Mouse (Mus musculus) kidney, adult 2 months (tissue): ENCODE measurements around the gene Letmd1. TPM values are rescaled to one million over a fixed set of nuclear protein-coding genes. Genes with fewer than 3 reads are reported as not detected.
A peak's percentile ranks its signal among the peaks of the same experiment; 100 is the strongest.

ENCODE experiments used
- DNase-seq: peaks from one replicate; pipeline ENCODE4 v3.0.0; 2021
- H3K27ac ChIP-seq: fragments of 200-500 bp; 2 replicates; pipeline ENCODE4 v1.5.1; 2012; ENCODE audit warnings: low read depth, low read length, control low read depth, inconsistent platforms; ENCODE audit not compliant: insufficient read depth
- H3K27me3 ChIP-seq: fragments of 200-500 bp; replicated peaks from 2 replicates; pipeline ENCODE4 v1.6.1; 2012; ENCODE audit warnings: mild to moderate bottlenecking, moderate library complexity, low read length, inconsistent platforms; ENCODE audit not compliant: control insufficient read depth, insufficient read depth
- H3K36me3 ChIP-seq: fragments of 200-500 bp; 2 replicates; pipeline ENCODE4 v1.6.1; 2012; ENCODE audit warnings: mild to moderate bottlenecking, moderate library complexity, low read length, inconsistent platforms; ENCODE audit not compliant: control insufficient read depth, insufficient read depth
- H3K4me1 ChIP-seq: fragments of 200-500 bp; 2 replicates; pipeline ENCODE4 v1.6.1; 2011; ENCODE audit warnings: low read length; ENCODE audit not compliant: control insufficient read depth, insufficient read depth
- H3K4me3 ChIP-seq: fragments of 200-500 bp; 2 replicates; pipeline ENCODE4 v1.5.1; 2011; ENCODE audit warnings: mild to moderate bottlenecking, low read depth, low read length, control low read depth; ENCODE audit not compliant: insufficient read depth
- CTCF ChIP-seq: fragments of 200-500 bp; conservative IDR thresholded peaks from 2 replicates; pipeline ENCODE4 v1.5.1; 2011; ENCODE audit warnings: low read depth, mild to moderate bottlenecking, control low read depth, low read length, moderate library complexity, mixed read lengths; ENCODE audit not compliant: insufficient read depth, insufficient read length
- POLR2A ChIP-seq: fragments of 200-500 bp; IDR thresholded peaks from one replicate; pipeline ENCODE4 v1.6.1; 2011; ENCODE audit warnings: low read depth, low read length, control low read depth
- WGBS: fragments of 180-500 bp; shearing (Covaris S2); methylation state at CpG from one replicate; pipeline ENCODE4 v1.1.7; 2018; 5-methylcytosine and 5-hydroxymethylcytosine counted together
- polyA plus RNA-seq: library from polyadenylated mRNA; depleted of rRNA; stranded (reverse); fragments of >200 nt; gene quantifications from 2 replicates; pipeline ENCODE4 v1.2.3, GENCODE M21; 2012

Gene Letmd1
- polyA plus RNA-seq, 1 experiment, result 79.0 TPM

DNA sequence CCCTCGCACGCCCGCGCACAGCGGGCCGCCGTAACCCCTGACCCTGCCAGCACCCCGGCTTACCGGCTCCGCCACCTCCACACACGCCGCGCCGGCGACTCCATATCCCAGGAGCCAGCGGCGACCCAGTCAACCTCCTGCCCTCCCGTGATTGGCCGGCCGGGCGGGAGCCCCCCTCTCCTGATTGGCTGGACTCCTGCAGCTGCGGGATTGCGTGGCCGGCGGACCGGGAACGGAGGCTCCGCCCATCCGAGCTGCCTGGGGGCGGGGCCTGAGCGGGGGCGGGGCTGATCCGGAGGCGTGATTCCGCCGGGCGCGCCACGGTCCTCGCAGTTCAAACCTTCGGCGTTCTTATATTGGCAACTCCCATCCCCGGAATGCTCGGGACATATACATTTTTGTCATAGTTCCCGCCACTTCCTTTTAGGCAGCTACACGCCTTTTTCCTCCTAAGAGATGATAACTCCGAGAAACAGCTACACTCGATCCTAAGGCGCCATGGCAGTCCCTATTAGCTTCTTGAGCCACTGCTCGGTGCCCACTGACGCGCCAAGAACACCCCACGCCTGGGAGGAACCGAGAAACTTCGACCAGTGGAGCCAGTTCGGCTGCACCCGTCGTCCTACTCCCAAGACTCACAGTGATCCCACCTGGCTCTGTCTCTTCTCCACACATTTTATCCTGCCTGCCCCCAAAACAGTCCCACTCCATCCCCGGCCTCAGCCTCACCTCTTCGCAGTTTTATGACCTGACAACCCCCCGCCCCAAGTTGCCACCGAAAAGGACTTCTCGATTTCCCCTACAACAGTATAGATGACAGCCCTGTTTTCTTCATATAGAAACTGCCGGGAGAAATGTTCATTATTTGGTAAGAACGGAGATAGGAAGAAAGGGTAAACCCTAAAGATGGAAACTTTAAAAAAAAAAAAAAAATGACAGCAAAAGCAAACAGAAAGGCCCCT lies 45.6 kb upstream of the Letmd1 start:
- H3K4me1 ChIP-seq, result peaks cover 26% of the 10 kb centered on the region; the same call in 1 of the 2 replicates

DNA sequence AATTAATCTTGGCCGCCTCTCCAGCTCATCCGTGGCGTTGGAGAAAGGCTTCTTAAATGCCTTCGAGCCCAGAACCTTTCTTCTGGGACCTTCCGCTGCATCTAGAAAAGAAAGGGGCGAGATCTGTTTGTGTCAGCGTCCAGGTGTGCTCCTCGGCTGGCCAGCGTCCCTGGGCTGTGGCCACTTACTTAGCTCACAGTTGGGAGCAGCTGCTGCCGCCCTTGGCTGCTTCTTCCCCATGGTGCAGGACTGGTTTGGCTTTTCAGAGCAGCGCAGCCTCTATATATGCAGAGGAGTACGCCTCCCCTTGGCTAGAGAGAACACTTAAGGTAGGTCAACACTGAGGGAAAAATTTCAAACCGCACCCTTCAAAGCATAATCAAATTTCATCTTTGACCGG lies 44.9 kb upstream of the Letmd1 start:
- DNase-seq, result peak; percentile 66
- Histone ChIP-seq H3K36me3 (no peaks in the 10 kb centered on the region), H3K27me3 (no peaks in the 10 kb centered on the region), H3K4me3 (peak overlapping the region; percentile 8), H3K4me1 (peaks cover 23% of the 10 kb centered on the region; the same call in 1 of the 2 replicates), H3K27ac (peak overlapping the region; percentile 71)
- TF ChIP-seq CTCF (no peak), POLR2A (no peak)
- 4% methylated on average over 14 of the region's 14 CpGs for WGBS

More for the DNA sequence above, 45.6 kb upstream of the Letmd1 start:
- 1% methylated on average over 65 of the region's 65 CpGs for WGBS
- H3K27ac ChIP-seq, result peak overlapping the region; percentile 48
- peak overlapping the region; percentile 64 for H3K4me3 ChIP-seq
- no peaks in the 10 kb centered on the region for H3K27me3 ChIP-seq
- H3K36me3 ChIP-seq, result no peaks in the 10 kb centered on the region
- DNase-seq, result peak; percentile 98
- TF ChIP-seq POLR2A (peak; percentile 82), CTCF (no peak)

- Histone ChIP-seq H3K4me1 (peaks cover 20% of the 10 kb centered on the region; the same call in 1 of the 2 replicates), H3K4me3 (peak within 1 kb of the TSS; percentile 8)
These were observed 44.3 kb upstream of the Letmd1 start, which contains the start of gene Slc11a2 for GRCm38 (mm10) chr15:100424396-100425122. Gene Slc11a2 (minus strand): TSS chr15:100425072.

GRCm38 (mm10) chr15:100428296-100428905 lies 40.4 kb upstream of the Letmd1 start:
- Histone ChIP-seq H3K4me1 (peaks cover 7% of the 10 kb centered on the region; the same call in 1 of the 2 replicates), H3K27me3 (no peaks in the 10 kb centered on the region), H3K4me3 (no peak overlapping the region), H3K36me3 (no peaks in the 10 kb centered on the region), H3K27ac (no peak overlapping the region)
- DNase-seq, result no peak
- TF ChIP-seq POLR2A (no peak), CTCF (no peak)
- WGBS, result 79% methylated on average over 13 of the region's 13 CpGs

More at GRCm38 (mm10) chr15:100424396-100425122, 44.3 kb upstream of the Letmd1 start, which contains the start of gene Slc11a2:
- Histone ChIP-seq H3K27me3 (no peaks in the 10 kb centered on the region), H3K36me3 (no peaks in the 10 kb centered on the region), H3K27ac (peak within 1 kb of the TSS; percentile 72)
- DNase-seq, result peak; percentile 81
- WGBS, result 17% methylated on average over 17 of the region's 17 CpGs
- TF ChIP-seq POLR2A (no peak), CTCF (no peak)

GRCm38 (mm10) chr15:100429959-100430565 lies 38.8 kb upstream of the Letmd1 start:
- Histone ChIP-seq H3K4me1 (peaks cover 6% of the 10 kb centered on the region; the same call in 1 of the 2 replicates), H3K27ac (no peak overlapping the region), H3K4me3 (no peak overlapping the region), H3K27me3 (no peaks in the 10 kb centered on the region), H3K36me3 (no peaks in the 10 kb centered on the region)
- 49% methylated on average over 11 of the region's 11 CpGs for WGBS
- no peak for TF ChIP-seq POLR2A
- TF ChIP-seq CTCF, result no peak
- DNase-seq, result peak; percentile 77

GRCm38 (mm10) chr15:100433234-100433633 lies 35.6 kb upstream of the Letmd1 start:
- Histone ChIP-seq H3K36me3 (no peaks in the 10 kb centered on the region), H3K27ac (no peak overlapping the region), H3K4me3 (no peak overlapping the region), H3K27me3 (no peaks in the 10 kb centered on the region), H3K4me1 (peaks cover 6% of the 10 kb centered on the region; the same call in 1 of the 2 replicates)
- DNase-seq, result no peak
- 79% methylated on average over 4 of the region's 4 CpGs for whole genome bisulfite sequencing
- TF ChIP-seq CTCF (no peak), POLR2A (no peak)
